Comparison of ENCODE assay signal across 8 mouse cellular contexts in genomic region chr3:88774939-88775841, GRCm38 (mm10). TPM values are rescaled to one million over a fixed set of nuclear protein-coding genes. Genes with fewer than 3 reads are reported as not detected.
A peak's percentile ranks its signal among the peaks of the same experiment; 100 is the strongest.
DNase-seq lines count a peak whose midpoint lies in the region; ATAC-seq and TF ChIP-seq lines count a peak whose summit lies in the region.
"Not testable (repeated sequence)": the region's sequence is repeated elsewhere in the genome, so short reads cannot be mapped to it uniquely, and the experiment has no call there.

Gene Syt11 (minus strand): TSS chr3:88775164.

- peak; percentile 76 for ATAC-seq in hindbrain, postnatal 0 days
- peak; percentile 80 for ATAC-seq in lung, postnatal 0 days
- ATAC-seq in neural tube, embryonic 14.5 days (ENCODE audit: low read depth) = peak; percentile 45

- H3K4me2 ChIP-seq in hindbrain, postnatal 0 days (ENCODE audit: low read depth, low read length) = peak within 1 kb of the TSS; percentile 25; the same call in 1 of the 2 replicates
- H3K4me2 ChIP-seq in lung, postnatal 0 days (replicated peaks; ENCODE audit: low read depth, low read length) = peak within 1 kb of the TSS; percentile 33
- peak within 1 kb of the TSS; percentile 42 for H3K4me2 ChIP-seq in neural tube, embryonic 14.5 days (ENCODE audit: low read depth, low read length)

- not testable (repeated sequence) for TF ChIP-seq CTCF in cortical plate, adult 2 months (IDR thresholded peaks at IDR 0.05; ENCODE audit: extremely low read depth, insufficient read depth, low read length); hindbrain, postnatal 0 days (IDR thresholded peaks at IDR 0.05; ENCODE audit: low read depth); left cerebral cortex, adult 2 months (IDR thresholded peaks at IDR 0.05); lung, postnatal 0 days (IDR thresholded peaks at IDR 0.05)

- H3K9me3 ChIP-seq in hindbrain, postnatal 0 days (ENCODE audit: low read length); lung, postnatal 0 days (ENCODE audit: low read length); neural tube, embryonic 14.5 days (ENCODE audit: control insufficient read depth, low read length): not testable (repeated sequence)

- TF ChIP-seq EP300 in lung, postnatal 0 days (IDR thresholded peaks at IDR 0.05) = not testable (repeated sequence)

- not testable (repeated sequence) for TF ChIP-seq POLR2A in cortical plate, adult 2 months (IDR thresholded peaks at IDR 0.05; ENCODE audit: extremely low read depth, insufficient read depth, low read length)

- not testable (repeated sequence) for H3K4me1 ChIP-seq in cortical plate, adult 2 months (ENCODE audit: control insufficient read depth, insufficient read depth, low read length); hindbrain, postnatal 0 days (ENCODE audit: insufficient read depth, low read length); lung, postnatal 0 days (ENCODE audit: insufficient read depth, low read depth, low read length); neural tube, embryonic 14.5 days (ENCODE audit: control insufficient read depth, insufficient read depth, low read length)

- H3K27ac ChIP-seq in cortical plate, adult 2 months (ENCODE audit: insufficient read depth, low read length) = peak within 1 kb of the TSS; percentile 96
- peak within 1 kb of the TSS; percentile 74 for H3K27ac ChIP-seq in hindbrain, postnatal 0 days
- H3K27ac ChIP-seq in left cerebral cortex, adult 2 months = peak within 1 kb of the TSS; percentile 50; the same call in 1 of the 2 replicates
- not testable (repeated sequence) for H3K27ac ChIP-seq in lung, postnatal 0 days (ENCODE audit: low read length)
- H3K27ac ChIP-seq in neural tube, embryonic 14.5 days (ENCODE audit: low read depth, low read length) = peak within 1 kb of the TSS; percentile 57; the same call in 1 of the 2 replicates

- WGBS in hindbrain, postnatal 0 days = 3% methylated on average over 32 of the region's 51 CpGs
- 4% methylated on average over 30 of the region's 51 CpGs for WGBS in lung, postnatal 0 days
- 6% methylated on average over 29 of the region's 51 CpGs for whole genome bisulfite sequencing in neural tube, embryonic 14.5 days

- H3K36me3 ChIP-seq in hindbrain, postnatal 0 days (ENCODE audit: insufficient read depth, low read length); lung, postnatal 0 days (ENCODE audit: insufficient read depth, low read length); neural tube, embryonic 14.5 days (ENCODE audit: control insufficient read depth, insufficient read depth, low read length): not testable (repeated sequence)

- not testable (repeated sequence) for H3K9ac ChIP-seq in hindbrain, postnatal 0 days (replicated peaks; ENCODE audit: low read length); lung, postnatal 0 days (replicated peaks; ENCODE audit: low read depth); neural tube, embryonic 14.5 days (replicated peaks; ENCODE audit: low read depth, low read length)

- peak; percentile 31 for DNase-seq in R1 (ENCODE audit: low read depth, low spot score)
- not testable (repeated sequence) for DNase-seq in frontal cortex, adult 2 months (ENCODE audit: extremely low spot score in 1 of 2, low spot score in 1 of 2); left cerebral cortex, adult 2 months (ENCODE audit: extremely low spot score in 1 of 2, low spot score in 2 of 2)
- peak; percentile 13 for DNase-seq in hindbrain, postnatal 0 days (ENCODE audit: low spot score)
- peak; percentile 25 for DNase-seq in lung, postnatal 0 days (ENCODE audit: low spot score)
- DNase-seq in urinary bladder, adult 2 months (ENCODE audit: low spot score) = peak; percentile 34

- intact Hi-C loops in left cerebral cortex, adult 2 months (cut with DNase I) = not testable (repeated sequence)

- peak within 1 kb of the TSS; percentile 75 for H3K4me3 ChIP-seq in cortical plate, adult 2 months (ENCODE audit: insufficient read depth, low read length)
- H3K4me3 ChIP-seq in hindbrain, postnatal 0 days (ENCODE audit: low read length) = peak within 1 kb of the TSS; percentile 33
- peak within 1 kb of the TSS; percentile 56 for H3K4me3 ChIP-seq in left cerebral cortex, adult 2 months
- peak within 1 kb of the TSS; percentile 23 for H3K4me3 ChIP-seq in lung, postnatal 0 days (ENCODE audit: low read depth, low read length)
- peak within 1 kb of the TSS; percentile 24; the same call in 1 of the 2 replicates for H3K4me3 ChIP-seq in neural tube, embryonic 14.5 days (ENCODE audit: low read depth, low read length)

- not testable (repeated sequence) for H3K27me3 ChIP-seq in hindbrain, postnatal 0 days (ENCODE audit: insufficient read depth, low read length); lung, postnatal 0 days (replicated peaks; ENCODE audit: insufficient read depth, low read length); neural tube, embryonic 14.5 days (ENCODE audit: control insufficient read depth, insufficient read depth, low read length)

RNA-seq across cellular contexts. Expression of gene Syt11, which starts in this region (rescaled TPM):
- 467 and 476 TPM in 2 replicates for polyA plus RNA-seq in cortical plate, adult 2 months (2012; rRNA removed)
- polyA plus RNA-seq in frontal cortex, adult 2 months (2012; rRNA removed) = 374 and 395 TPM in 2 replicates
- total RNA-seq in hindbrain, postnatal 0 days (2014; rRNA removed) = 201 and 216 TPM in 2 replicates
- polyA plus RNA-seq in hindbrain, postnatal 0 days (2015; fragmentation: Nextera tagmentation; extraction: Ambion mirVana) = 265 and 273 TPM in 2 replicates
- 100 to 1,000 TPM; 513 to 521 TPM for total RNA-seq in left cerebral cortex, adult 2 months (2021)
- polyA plus RNA-seq in lung, postnatal 0 days (2015; fragmentation: Nextera tagmentation; extraction: Ambion mirVana) = 4.9 and 5.6 TPM in 2 replicates
- polyA plus RNA-seq in neural tube, embryonic 14.5 days (2014; fragmentation: Nextera tagmentation; extraction: Ambion mirVana) = 211 and 255 TPM in 2 replicates
- polyA plus RNA-seq in urinary bladder, adult 2 months (2012; rRNA removed) = 9.7 and 11.3 TPM in 2 replicates

Comparison
In these comparisons a context has a peak if more than half of its experiments do, and no peak if none do; other contexts are left out.
1. RNA of gene Syt11 (polyA plus RNA-seq): 467 to 476 TPM in cortical plate, adult 2 months, 374 to 395 TPM in frontal cortex, adult 2 months, 265 to 273 TPM in hindbrain, postnatal 0 days and 211 to 255 TPM in neural tube, embryonic 14.5 days; 9.7 to 11.3 TPM in urinary bladder, adult 2 months and 4.9 to 5.6 TPM in lung, postnatal 0 days; every median in the first group is over 10 times any median in the second.
2. H3K4me3 ChIP-seq: peak in every context shown above with its lines; median percentile 75 in cortical plate, adult 2 months; 56 in left cerebral cortex, adult 2 months; 33 in hindbrain, postnatal 0 days; 24 in neural tube, embryonic 14.5 days; 23 in lung, postnatal 0 days.
3. Peak in every context shown above with its lines, with median percentiles within 50 percentile points of each other: ATAC-seq and H3K4me2 ChIP-seq.